In genomic region chr8:70721601-70722000, GRCm38 (mm10) we compare ENCODE assay signal across 26 mouse cellular contexts. TPM values are rescaled to one million over a fixed set of nuclear protein-coding genes. Genes with fewer than 3 reads are reported as not detected.
DNase-seq lines count a peak whose midpoint lies in the region; ATAC-seq lines count a peak whose summit lies in the region.
"Had no signal": no experiment of that assay in that cellular context is flagged by ENCODE, and none has a peak within 500 bp of the region (broad histone marks: within the 10 kb centered on the region; RNA-seq: fewer than 3 reads in every experiment).

No protein-coding gene starts in this region.

- H3K4me3 ChIP-seq in heart, embryonic 11.5 days (ENCODE audit: low read depth, low read length) = no peak overlapping the region
- no peak overlapping the region for H3K4me3 ChIP-seq in limb, embryonic 13.5 days
- H3K4me3 ChIP-seq in limb, embryonic 10.5 days = no peak overlapping the region
- H3K4me3 ChIP-seq: embryonic facial prominence, embryonic 10.5 days; heart, embryonic 10.5 days; limb, embryonic 12.5 days; midbrain, embryonic 10.5 days had no signal

- peaks cover 22% of the 10 kb centered on the region for H3K27me3 ChIP-seq in heart, embryonic 11.5 days (ENCODE audit: control insufficient read depth, insufficient read depth, low read length)
- H3K27me3 ChIP-seq in limb, embryonic 13.5 days = peaks cover 21% of the 10 kb centered on the region
- peaks cover 14% of the 10 kb centered on the region for H3K27me3 ChIP-seq in limb, embryonic 10.5 days (ENCODE audit: low read depth, poor library complexity, severe bottlenecking)

- no peaks in the 10 kb centered on the region for H3K4me1 ChIP-seq in heart, embryonic 11.5 days (ENCODE audit: control insufficient read depth, insufficient read depth, low read length)
- H3K4me1 ChIP-seq in limb, embryonic 13.5 days = peaks cover 3% of the 10 kb centered on the region; the same call in 1 of the 2 replicates
- peaks cover 13% of the 10 kb centered on the region for H3K4me1 ChIP-seq in limb, embryonic 10.5 days
- H3K4me1 ChIP-seq: limb, embryonic 12.5 days had no signal

- H3K9ac ChIP-seq in heart, embryonic 11.5 days (ENCODE audit: low read depth, low read length) = no peak overlapping the region
- peak overlapping the region; percentile 35 for H3K9ac ChIP-seq in limb, embryonic 13.5 days
- H3K9ac ChIP-seq: forebrain, postnatal 0 days; limb, embryonic 12.5 days; liver, embryonic 14.5 days; lung, embryonic 14.5 days had no signal

- ATAC-seq in heart, embryonic 11.5 days (replicated peaks; ENCODE audit: insufficient number of reproducible peaks, low FRiP score, low TSS enrichment) = no peak
- ATAC-seq in limb, embryonic 13.5 days (ENCODE audit: low FRiP score, low read depth) = no peak

- DNase-seq in cerebellum, adult 11-12 months = peak; percentile 19
- DNase-seq in cerebellum, adult 8-10 months = no peak
- DNase-seq in heart, adult 11 months = peak; percentile 93
- no peak for DNase-seq in limb, embryonic 10.5 days (ENCODE audit: low spot score)
- peak; percentile 2 for DNase-seq in right cerebral cortex, postnatal 14 days
- DNase-seq in right cerebral cortex, adult 2 months (ENCODE audit: low spot score in 2 of 2) = no peak
- DNase-seq: adrenal gland, adult 8-10 months; cerebellum, adult 18-20 months; forebrain, postnatal 0 days; kidney, adult 11 months; layer of hippocampus, postnatal 36 days; lung, embryonic 14.5 days; right cerebral cortex, postnatal 25 days; thymus, postnatal 14 days had no signal

- H3K27ac ChIP-seq in heart, embryonic 11.5 days (ENCODE audit: low read depth, low read length) = no peak overlapping the region
- H3K27ac ChIP-seq in limb, embryonic 13.5 days = no peak overlapping the region
- H3K27ac ChIP-seq in limb, embryonic 10.5 days = no peak overlapping the region
- H3K27ac ChIP-seq: embryonic facial prominence, embryonic 10.5 days; heart, embryonic 10.5 days; hindbrain, postnatal 0 days; limb, embryonic 12.5 days; liver, embryonic 14.5 days; midbrain, embryonic 10.5 days had no signal

- no peaks in the 10 kb centered on the region for H3K36me3 ChIP-seq in heart, embryonic 11.5 days (ENCODE audit: control insufficient read depth, insufficient read depth, low read length)
- no peaks in the 10 kb centered on the region for H3K36me3 ChIP-seq in limb, embryonic 13.5 days
- no peaks in the 10 kb centered on the region for H3K36me3 ChIP-seq in limb, embryonic 10.5 days
- H3K36me3 ChIP-seq: embryonic facial prominence, embryonic 10.5 days; heart, embryonic 10.5 days; limb, embryonic 12.5 days; midbrain, embryonic 10.5 days had no signal

- no peak overlapping the region for H3K4me2 ChIP-seq in heart, embryonic 11.5 days
- no peak overlapping the region for H3K4me2 ChIP-seq in limb, embryonic 13.5 days (replicated peaks)
- H3K4me2 ChIP-seq: limb, embryonic 12.5 days; lung, embryonic 14.5 days had no signal

- no peaks in the 10 kb centered on the region for H3K9me3 ChIP-seq in heart, embryonic 11.5 days (replicated peaks; ENCODE audit: control insufficient read depth, low read length)
- no peaks in the 10 kb centered on the region for H3K9me3 ChIP-seq in limb, embryonic 13.5 days
- no peaks in the 10 kb centered on the region for H3K9me3 ChIP-seq in limb, embryonic 10.5 days (replicated peaks)
- H3K9me3 ChIP-seq: embryonic facial prominence, embryonic 10.5 days; heart, embryonic 10.5 days; limb, embryonic 12.5 days; midbrain, embryonic 10.5 days had no signal

- 84% methylated on average over 8 of the region's 8 CpGs for WGBS in heart, embryonic 11.5 days (ENCODE audit: insufficient replicate concordance)
- 83% methylated on average over 8 of the region's 8 CpGs for WGBS in limb, embryonic 13.5 days
- 83% methylated on average over 8 of the region's 8 CpGs for WGBS in limb, embryonic 10.5 days

RNA-seq across cellular contexts. Expression of gene Pde4c, which starts 1.9 kb away (rescaled TPM):
- polyA plus RNA-seq in heart, embryonic 11.5 days (2014; fragmentation: Nextera tagmentation; extraction: Ambion mirVana) = not detected in 2 replicates
- 0.04 and 0.06 TPM in 2 replicates for polyA plus RNA-seq in limb, embryonic 13.5 days (2015; fragmentation: Nextera tagmentation; extraction: Ambion mirVana)
- polyA plus RNA-seq in limb, embryonic 10.5 days (2016; fragmentation: Nextera tagmentation; extraction: Ambion mirVana) = 0.10 and 0.25 TPM in 2 replicates

RNA-seq across cellular contexts. Expression of gene Gm3336, which starts 3.3 kb away (rescaled TPM):
- polyA plus RNA-seq in heart, embryonic 11.5 days (2014; fragmentation: Nextera tagmentation; extraction: Ambion mirVana) = not detected in 2 replicates
- not detected in 2 replicates for polyA plus RNA-seq in limb, embryonic 13.5 days (2015; fragmentation: Nextera tagmentation; extraction: Ambion mirVana)
- polyA plus RNA-seq in limb, embryonic 10.5 days (2016; fragmentation: Nextera tagmentation; extraction: Ambion mirVana) = not detected in 2 replicates
- polyA plus RNA-seq: activated CD4-positive, CD25-positive, alpha-beta regulatory T cell, adult 4 months; cortical plate, adult 2 months; embryonic facial prominence, embryonic 10.5 days; forebrain, postnatal 0 days; heart, embryonic 10.5 days; heart, postnatal 0 days; hindbrain, postnatal 0 days; limb, embryonic 12.5 days; lung, embryonic 14.5 days; midbrain, embryonic 10.5 days; neural tube, embryonic 11.5 days had no signal

RNA-seq across cellular contexts. Expression of gene Iqcn, which starts 18.3 kb away (rescaled TPM):
- not detected in 2 replicates for polyA plus RNA-seq in heart, embryonic 11.5 days (2014; fragmentation: Nextera tagmentation; extraction: Ambion mirVana)
- polyA plus RNA-seq in limb, embryonic 13.5 days (2015; fragmentation: Nextera tagmentation; extraction: Ambion mirVana) = not detected in 2 replicates
- polyA plus RNA-seq in limb, embryonic 10.5 days (2016; fragmentation: Nextera tagmentation; extraction: Ambion mirVana) = not detected in 2 replicates
- polyA plus RNA-seq: activated CD4-positive, CD25-positive, alpha-beta regulatory T cell, adult 4 months; heart, embryonic 10.5 days; heart, postnatal 0 days; limb, embryonic 12.5 days; liver, embryonic 14.5 days; midbrain, embryonic 10.5 days; neural tube, embryonic 11.5 days had no signal

RNA-seq across cellular contexts. Expression of gene Jund, which starts 22.9 kb away (rescaled TPM):
- polyA plus RNA-seq in heart, embryonic 11.5 days (2014; fragmentation: Nextera tagmentation; extraction: Ambion mirVana) = 97.8 and 102 TPM in 2 replicates
- polyA plus RNA-seq in limb, embryonic 13.5 days (2015; fragmentation: Nextera tagmentation; extraction: Ambion mirVana) = 57.3 and 61.1 TPM in 2 replicates
- polyA plus RNA-seq in limb, embryonic 10.5 days (2016; fragmentation: Nextera tagmentation; extraction: Ambion mirVana) = 69.0 and 80.6 TPM in 2 replicates

RNA-seq across cellular contexts. Expression of gene Rab3a, which starts 32.9 kb away (rescaled TPM):
- polyA plus RNA-seq in heart, embryonic 11.5 days (2014; fragmentation: Nextera tagmentation; extraction: Ambion mirVana) = 16.2 and 21.3 TPM in 2 replicates
- 18.0 and 19.6 TPM in 2 replicates for polyA plus RNA-seq in limb, embryonic 13.5 days (2015; fragmentation: Nextera tagmentation; extraction: Ambion mirVana)
- 7.1 and 10.8 TPM in 2 replicates for polyA plus RNA-seq in limb, embryonic 10.5 days (2016; fragmentation: Nextera tagmentation; extraction: Ambion mirVana)

Comparison
In these comparisons a context has a peak if more than half of its experiments do, and no peak if none do; other contexts are left out.
1. DNase-seq: peak in cerebellum, adult 11-12 months (single experiment), heart, adult 11 months (single experiment) and right cerebral cortex, postnatal 14 days (single experiment); none in cerebellum, adult 8-10 months (single experiment), limb, embryonic 10.5 days (single experiment) and right cerebral cortex, adult 2 months (0 of 2).